Mouse (Mus musculus) cerebellum, postnatal 14 days (tissue): ENCODE results near the gene Akr1b8.
A peak's percentile ranks its signal among the peaks of the same experiment; 100 is the strongest.
"Not testable (repeated sequence)": the region's sequence is repeated elsewhere in the genome, so short reads cannot be mapped to it uniquely, and the experiment has no call there.

Experiments
- DNase-seq, 2 experiments: peaks; one replicate each; pipeline ENCODE4 v3.0.0; 2021; ENCODE audit warnings: mixed read lengths in 2 of 2

Akr1b8 gene

GRCm38 (mm10) chr6:34350037-34350699 is 3.8 kb upstream of the Akr1b8 start:
- DNase-seq, result no peak

DNA sequence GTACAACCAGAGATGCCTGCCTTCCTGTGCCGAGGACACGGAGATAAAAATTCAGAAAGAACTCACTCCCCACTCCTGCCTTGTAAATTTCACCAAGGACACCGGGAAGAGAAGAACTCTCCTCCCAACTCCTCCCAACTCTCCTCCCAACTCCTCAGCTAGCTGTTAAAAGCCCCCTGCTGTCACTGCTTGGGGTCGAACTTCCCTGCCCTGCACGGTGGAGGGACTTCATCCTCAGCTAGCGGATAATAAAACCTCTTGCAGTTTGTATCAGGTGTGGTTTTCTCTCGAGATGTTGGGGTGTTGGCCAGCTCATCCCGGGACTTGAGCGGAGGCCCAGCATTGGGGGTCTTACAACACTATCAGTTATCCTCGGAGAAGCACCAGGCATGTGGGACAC is 2.4 kb upstream of the Akr1b8 start:
- DNase-seq, result not testable (repeated sequence)

DNA sequence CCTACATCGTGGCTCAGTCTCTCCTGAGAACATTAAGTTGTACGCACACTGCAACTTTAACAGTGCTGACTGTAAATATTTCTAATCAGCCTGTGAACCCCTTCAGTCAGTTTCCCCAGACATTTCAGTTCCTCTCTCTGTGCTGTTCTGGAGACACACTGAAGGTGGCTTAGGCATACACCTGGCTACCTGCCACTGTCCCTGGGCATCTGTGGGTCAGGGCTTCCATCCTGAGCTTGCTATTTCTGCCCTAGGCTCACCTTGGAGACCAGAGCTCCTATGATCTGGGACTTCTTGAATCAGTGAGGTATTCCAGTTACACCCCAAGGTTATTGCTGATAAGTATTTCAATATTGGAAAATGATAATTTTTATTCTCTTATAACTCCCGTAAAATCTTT is 1.5 kb upstream of the Akr1b8 start:
- DNase-seq, result peak in 1 of 2 experiments; percentile 28

GRCm38 (mm10) chr6:34354354-34355348 is 732 bp downstream of the Akr1b8 start:
- no peak for DNase-seq

- DNase-seq, result no peak
These were observed 1.4 kb downstream of the Akr1b8 start for GRCm38 (mm10) chr6:34355349-34355747.

GRCm38 (mm10) chr6:34355841-34356240 is 1.9 kb downstream of the Akr1b8 start:
- DNase-seq, result no peak

DNA sequence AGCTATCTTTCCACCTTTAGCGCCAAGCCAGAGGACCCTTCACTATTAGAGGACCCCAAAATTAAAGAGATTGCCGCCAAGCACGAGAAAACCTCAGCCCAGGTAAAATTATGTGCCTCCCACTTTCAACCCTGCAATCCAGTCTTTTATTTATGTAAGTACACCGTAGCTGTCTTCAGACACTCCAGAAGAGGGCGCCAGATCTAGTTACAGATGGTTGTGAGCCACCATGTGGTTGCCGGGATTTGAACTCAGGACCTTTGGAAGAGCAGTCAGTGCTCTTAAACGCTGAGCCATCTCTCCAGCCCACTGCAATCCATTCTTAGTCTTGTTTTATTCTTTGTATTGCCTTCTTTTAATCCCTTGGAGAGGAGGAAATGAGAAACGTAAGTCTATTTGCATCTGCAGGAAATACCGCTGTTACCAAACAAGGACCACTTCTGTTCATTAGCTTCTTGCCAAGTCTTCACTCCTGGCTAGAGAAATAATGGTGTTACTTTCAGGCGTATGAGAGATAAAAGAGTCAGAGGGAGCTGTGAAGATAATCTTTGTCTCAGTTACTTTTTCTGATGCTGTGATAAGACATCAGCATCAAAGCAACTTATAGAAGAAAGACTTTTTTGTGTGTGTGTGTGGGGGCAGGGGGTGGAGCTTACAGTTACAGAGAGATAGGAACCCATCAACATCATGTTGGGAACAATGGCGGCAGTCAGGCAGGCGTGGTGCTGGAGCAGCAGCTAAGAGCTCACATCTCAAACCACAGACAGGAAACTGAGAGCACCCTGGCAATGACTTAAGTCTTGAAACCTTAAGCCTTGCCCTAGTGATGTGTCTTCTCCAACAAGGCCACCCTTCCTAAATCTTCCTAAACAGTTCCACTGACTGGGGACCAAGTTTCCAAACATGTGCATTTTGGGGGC is 10.6 kb downstream of the Akr1b8 start:
- no peak for DNase-seq

- no peak for DNase-seq
These were observed 14.1 kb downstream of the Akr1b8 start for GRCm38 (mm10) chr6:34367998-34368397.

DNA sequence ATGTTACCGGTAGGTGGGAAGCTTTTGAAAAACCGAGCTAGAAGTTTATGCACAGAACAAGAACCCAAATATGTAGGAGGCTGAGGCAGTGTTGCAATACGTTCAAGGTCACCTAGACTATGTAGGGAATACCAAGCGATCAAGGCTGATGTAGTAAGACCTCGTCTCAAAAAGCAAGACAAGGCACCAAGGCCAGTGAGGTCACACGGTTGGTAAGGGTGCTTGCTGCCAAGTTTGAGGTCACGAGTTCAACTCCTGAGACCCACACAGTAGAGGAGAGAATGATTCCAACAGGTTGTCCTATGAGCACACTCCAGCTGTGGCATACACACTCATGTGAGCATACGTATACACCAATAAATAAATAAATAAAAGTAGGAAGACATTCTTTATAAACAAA is 16.2 kb downstream of the Akr1b8 start:
- no peak for DNase-seq

DNA sequence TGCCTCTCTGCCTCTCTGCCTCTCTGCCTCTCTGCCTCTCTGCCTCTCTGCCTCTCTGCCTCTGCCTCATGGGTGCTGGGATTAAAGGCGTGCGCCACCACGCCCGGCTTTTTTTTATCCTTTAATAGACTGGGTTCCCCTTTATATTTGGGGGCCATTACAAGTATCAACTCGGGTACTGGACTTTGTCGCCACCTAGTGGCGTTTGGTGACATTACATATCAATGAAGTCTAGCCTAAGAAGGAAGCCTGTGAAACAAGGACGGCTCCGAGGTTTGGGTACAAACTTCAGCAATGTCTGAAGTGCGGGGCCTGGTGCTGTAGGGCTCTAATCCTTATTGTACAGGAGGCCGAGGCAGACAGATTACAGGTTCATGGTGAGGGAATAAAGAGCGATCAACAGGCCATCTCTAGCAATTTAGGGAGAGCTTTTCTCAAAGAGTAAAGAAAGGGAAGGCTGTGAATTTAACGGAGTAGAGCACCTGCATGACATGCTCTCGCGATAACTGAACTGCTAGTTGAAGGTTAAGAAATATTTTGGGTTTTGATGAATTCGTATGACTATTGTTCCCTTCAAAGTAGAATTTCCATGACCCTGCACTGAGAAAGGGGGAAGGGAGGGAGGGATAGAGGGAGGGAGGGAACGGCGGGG is 17.9 kb downstream of the Akr1b8 start:
- peak; percentile 89 to 90 for DNase-seq

GRCm38 (mm10) chr6:34373841-34374240 is 19.9 kb downstream of the Akr1b8 start:
- no peak for DNase-seq

GRCm38 (mm10) chr6:34375888-34376287 is 22.0 kb downstream of the Akr1b8 start:
- not testable (repeated sequence) for DNase-seq

GRCm38 (mm10) chr6:34383401-34383800 is 29.5 kb downstream of the Akr1b8 start:
- peak in 1 of 2 experiments; percentile 14 for DNase-seq

GRCm38 (mm10) chr6:34384110-34384661 is 30.3 kb downstream of the Akr1b8 start, which contains the start of gene Akr1b10:
Gene Akr1b10 (plus strand): TSS chr6:34384218.
- DNase-seq, result peak; percentile 85 to 87

DNA sequence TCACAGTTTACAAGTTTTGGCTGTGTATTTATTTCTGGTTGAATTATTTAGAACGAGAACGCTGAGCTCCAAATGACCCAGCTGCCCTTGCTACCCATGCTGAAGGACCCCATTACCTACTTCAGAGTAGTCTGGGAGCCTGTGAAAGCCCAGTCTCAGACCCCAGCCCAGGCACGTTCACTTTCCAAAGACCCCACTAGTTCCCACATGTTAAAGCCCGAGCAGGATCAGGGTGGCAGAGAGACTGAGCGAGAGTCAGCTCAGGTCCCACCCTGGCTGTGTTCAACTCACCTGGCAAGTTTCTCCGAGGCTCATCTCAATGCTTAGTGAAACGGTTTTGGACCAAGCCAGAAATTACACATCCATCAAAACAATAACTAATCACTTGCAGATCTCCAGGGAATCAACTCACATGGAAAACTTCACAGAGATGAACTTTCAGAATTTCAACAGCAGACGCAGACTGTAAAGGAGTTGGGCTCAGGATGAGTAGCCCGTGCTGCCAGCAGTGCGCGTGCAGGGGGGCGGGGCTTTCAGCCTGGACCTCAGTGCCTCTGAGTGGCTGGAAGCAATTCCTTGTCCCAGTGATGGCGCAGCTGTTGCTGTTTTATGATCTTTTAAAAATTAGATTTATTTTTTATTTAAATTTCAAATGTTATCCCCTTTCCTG is 30.9 kb downstream of the Akr1b8 start:
- DNase-seq, result peak; percentile 35 to 43

- DNase-seq, result no peak
These were observed 34.7 kb downstream of the Akr1b8 start for GRCm38 (mm10) chr6:34388420-34389156.

GRCm38 (mm10) chr6:34395897-34396296 is 42.0 kb downstream of the Akr1b8 start:
- DNase-seq, result no peak

GRCm38 (mm10) chr6:34398431-34398830 is 44.5 kb downstream of the Akr1b8 start:
- no peak for DNase-seq

DNA sequence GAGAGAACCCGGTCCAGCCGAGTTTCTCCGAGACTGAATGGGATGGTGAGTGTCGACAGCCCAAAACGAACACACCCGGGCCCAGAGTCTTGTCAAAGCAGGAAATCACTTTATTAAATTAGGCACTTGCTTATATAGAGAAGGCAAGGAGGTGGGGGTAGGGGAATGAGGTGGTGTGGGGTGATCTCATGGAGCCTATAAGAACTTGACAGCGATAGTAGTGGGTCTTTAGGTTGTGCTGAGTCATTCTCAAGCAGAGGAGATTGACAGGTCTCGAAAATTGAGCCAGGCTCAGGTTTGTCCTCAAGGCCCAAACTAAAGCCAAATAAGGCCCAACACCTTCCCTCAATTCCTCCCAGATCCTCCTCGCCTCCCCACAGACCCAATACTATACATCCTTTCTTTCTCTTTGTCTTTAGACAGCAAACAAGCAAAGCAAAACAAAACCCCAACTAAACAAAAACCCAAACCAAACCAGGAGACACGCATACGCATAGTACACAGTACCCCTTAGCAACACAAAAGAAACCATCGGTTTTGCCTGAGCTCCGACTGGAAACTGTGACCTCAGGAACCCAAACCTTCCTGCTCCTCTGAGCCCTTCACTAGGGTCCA is 45.8 kb downstream of the Akr1b8 start:
- no peak for DNase-seq

DNA sequence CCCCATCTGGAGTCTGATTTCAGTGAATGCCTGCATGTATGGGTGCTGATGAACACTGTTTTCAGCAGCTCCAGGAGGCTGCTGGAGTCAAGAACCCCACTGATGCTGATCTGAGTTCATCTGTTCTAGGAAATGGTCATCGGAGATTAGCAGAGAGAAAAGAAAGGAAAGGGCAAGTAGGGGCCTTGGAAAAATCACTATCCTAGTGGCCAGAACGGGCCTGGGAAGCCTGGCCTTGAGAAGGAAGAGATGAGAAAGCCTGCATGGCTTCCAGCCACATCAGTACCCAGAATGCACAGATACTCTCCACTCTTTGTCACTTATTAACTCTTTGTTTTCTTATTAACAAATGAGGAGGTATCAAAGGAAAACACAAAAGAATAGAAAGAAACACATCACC is 46.8 kb downstream of the Akr1b8 start:
- no peak for DNase-seq
